Mouse (Mus musculus) embryonic fibroblast, embryonic 13.5 days (primary cell): ENCODE data around the gene Myo9b.

ENCODE experiments used
- CTCF ChIP-seq: IDR thresholded peaks from 2 replicates; pipeline ENCODE4 v1.5.1; 2011; ENCODE audit warnings: mild to moderate bottlenecking, control low read depth, low read length, moderate library complexity, borderline replicate concordance; ENCODE audit not compliant: insufficient read depth
- POLR2A ChIP-seq: IDR thresholded peaks from 2 replicates; pipeline ENCODE4 v1.6.1; 2011; ENCODE audit warnings: low read depth, mild to moderate bottlenecking, control low read depth, low read length, moderate library complexity

DNA sequence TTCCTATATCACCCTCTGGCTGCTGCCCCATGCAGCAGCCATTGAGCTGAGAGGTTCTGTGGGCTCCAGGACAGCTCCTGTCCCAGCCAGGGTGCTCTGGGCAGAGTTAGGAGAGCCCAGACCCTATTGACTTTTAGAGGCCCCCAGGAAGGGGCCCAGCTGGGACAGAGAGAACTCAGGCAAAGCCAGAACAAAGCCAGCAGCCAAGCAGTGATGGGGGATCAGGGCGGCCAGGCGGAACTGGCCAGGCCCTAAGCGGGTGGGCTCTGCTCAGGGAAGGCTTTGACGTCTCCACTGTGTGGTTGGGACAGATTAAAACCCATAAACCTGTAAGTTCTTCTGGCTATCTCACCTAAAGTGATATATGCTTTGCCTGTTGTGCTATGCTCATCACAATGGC, 106.5 kb downstream of the Myo9b start:
- TF ChIP-seq CTCF (no peak), POLR2A (no peak)
